Mouse (Mus musculus): Measurements from ENCODE around the gene Hmgn1.

Gene Hmgn1

DNA sequence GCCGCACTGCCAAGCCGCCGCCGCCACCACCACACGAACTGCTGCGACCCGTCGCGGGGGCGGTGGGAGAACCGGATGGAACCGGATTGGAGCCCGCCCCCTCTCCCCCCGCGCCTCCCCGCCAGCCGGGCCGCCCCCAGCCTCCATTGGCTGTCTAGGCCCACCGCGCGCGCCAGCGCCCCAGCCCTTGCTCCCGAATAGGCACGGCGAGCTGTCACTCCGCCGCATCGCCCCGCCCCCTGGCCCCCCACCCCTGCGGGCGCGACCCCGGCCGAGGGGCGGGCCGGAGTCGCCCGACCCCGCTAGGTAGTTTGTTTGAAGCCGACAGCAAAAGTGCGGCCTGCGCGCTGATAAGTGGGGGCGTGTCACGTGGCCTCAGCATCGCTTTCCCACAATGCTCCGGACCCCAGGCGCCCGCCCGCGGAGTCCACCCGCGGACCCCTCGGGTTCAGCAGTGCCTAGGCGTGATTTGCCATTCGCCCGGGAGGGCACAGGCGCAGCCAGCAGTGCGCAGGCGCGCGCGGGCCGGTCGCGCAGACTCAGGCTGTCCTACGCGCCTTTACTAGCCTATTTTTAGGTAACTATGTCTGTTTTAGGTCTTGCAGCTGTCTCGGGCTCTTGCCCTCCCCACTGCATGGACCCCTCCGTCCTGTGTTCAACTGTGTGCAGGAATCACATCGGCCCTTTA lies at the start of gene Hmgn1:
TSS of gene Hmgn1 (minus strand) at position 73 of the 688 bp plus-strand sequence.
- in situ Hi-C loops (cut with MboI, MseI) = no loop called here

GRCm38 (mm10) chr16:96175399-96175798 lies 47.9 kb upstream of the Hmgn1 start:
- in situ Hi-C loops (cut with MboI, MseI) = no loop called here

DNA sequence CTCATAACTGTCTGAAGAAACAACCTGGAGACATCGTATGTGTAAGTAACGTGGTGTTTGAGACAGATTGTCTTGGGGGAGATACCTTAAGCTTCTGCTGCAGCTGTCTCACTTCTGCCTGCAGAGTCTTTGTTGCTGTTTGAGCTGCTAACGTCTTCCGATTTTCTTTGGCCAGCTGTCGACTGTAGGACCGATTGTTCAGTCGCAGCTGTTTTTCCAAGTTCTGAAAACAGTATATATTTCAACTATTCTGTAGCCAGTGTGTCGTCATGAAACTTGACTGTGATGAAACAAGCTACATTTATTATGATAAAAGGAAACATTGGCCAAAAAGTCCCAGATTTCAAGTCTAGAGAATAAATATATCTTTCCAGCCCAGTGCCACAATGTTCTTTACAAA lies 46.1 kb upstream of the Hmgn1 start:
- in situ Hi-C loops (cut with MboI, MseI) = no loop called here

- in situ Hi-C loops (cut with MboI, MseI) = no loop called here
Observed at GRCm38 (mm10) chr16:96168837-96169236, 41.3 kb upstream of the Hmgn1 start.

DNA sequence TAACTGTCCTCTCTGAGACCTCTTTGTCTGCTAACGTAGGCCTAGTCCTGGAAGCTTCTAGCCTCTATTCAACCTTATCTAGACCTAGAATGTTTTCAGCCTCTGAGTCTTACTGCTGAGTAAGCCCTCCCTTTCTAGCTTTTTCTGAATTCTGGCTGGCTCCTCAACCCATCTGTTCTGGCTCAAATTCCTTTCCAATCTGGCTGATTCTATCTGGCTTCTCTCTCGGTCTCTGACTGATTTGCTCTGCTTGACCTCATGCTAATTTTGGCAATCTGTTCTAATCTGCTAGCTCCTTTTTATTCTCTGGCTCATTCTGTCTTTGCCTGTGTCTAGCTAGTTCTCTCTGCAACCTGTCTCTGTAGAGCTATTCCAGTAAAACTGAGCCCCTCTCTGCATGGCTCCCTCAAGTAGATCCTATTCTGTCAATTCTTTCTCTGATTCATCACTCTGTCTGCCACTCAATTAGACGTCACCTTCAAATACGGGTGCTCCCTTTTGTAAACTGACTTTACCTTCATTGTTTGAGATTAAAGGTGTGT lies 38.3 kb upstream of the Hmgn1 start:
- in situ Hi-C loops (cut with MboI, MseI) = no loop called here

- in situ Hi-C loops (cut with MboI, MseI) = no loop called here
Observed at GRCm38 (mm10) chr16:96161336-96161735, 33.8 kb upstream of the Hmgn1 start.

DNA sequence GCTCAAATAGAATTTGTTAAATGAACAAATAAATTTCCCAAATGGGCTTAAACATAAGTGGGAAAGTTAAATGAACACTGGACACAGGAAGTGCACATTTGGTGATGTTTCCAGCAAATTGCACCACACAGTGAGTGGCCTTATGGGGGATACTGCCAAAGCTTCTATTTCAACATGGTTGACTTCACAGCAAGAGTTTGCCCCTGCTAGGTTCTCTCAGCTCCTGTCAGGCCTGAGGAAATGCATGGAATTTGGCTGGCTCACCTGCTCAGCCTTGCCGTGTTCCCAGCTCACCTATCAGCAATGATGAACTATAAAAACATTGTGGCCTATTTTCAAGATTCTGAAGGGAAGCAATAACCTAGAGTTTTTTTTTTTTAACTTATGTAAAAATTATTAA lies 33.4 kb upstream of the Hmgn1 start:
- in situ Hi-C loops (cut with MboI, MseI) = no loop called here

GRCm38 (mm10) chr16:96159794-96160346 lies 32.3 kb upstream of the Hmgn1 start:
- in situ Hi-C loops (cut with MboI, MseI) = no loop called here

DNA sequence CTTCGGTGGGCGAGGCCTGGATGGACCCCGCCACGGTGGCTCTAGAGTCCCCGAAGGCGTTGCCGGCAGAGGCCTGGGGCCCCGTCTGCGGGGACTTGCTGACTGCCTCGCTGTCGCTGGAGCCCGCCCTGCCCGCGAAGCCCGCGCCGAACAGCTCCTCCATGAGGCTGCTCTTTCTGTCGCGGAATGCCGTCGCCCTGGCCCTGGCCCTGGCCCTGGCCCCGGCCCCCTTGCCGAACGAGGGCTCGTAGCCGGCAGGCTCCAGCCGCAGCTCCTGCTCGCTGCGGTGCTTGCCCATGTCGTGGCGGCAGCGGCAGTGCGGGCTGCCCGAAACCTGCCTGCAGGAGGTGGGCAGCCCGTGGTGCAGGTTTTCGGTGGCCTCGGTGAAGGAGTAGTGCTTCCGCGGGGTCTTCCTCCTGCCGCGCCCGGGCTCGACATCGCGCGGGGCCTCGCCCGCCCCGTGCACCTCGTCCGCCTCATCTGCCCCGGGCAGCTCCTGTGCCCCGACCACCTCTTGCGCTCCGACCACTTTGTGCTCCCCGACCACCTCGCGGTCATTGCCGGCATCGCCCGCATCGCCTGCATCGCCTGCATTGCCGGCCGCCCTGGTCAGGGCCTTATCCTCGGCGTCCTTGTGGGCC lies 31.7 kb upstream of the Hmgn1 start:
- in situ Hi-C loops (cut with MboI, MseI) = no loop called here

DNA sequence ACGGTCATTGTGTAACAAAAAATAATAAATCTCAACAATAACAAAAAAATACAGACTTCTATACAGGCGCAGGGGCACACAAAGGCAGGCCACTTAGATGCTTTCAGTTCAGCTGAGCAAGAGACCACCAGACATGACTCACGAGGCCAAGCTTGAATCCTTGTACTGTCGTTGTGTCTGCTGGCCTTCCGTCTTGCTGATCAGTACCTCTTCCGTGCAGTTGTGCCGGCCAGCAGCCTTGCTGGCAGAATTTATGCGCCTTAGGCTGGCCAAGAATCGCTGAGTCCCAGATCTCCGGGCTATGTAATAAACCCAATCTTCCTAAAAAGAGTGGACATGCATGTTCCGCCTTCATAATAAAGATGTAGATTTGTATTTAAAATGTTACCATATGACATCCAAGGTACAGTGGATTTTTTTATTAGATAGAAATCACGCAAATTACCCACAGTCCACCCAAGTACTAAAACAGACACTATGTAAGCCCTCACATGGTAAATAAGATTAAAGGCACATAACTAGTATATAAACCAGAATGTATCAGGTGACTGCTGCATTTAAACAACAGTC lies 31.1 kb upstream of the Hmgn1 start:
- in situ Hi-C loops (cut with MboI, MseI) = no loop called here

DNA sequence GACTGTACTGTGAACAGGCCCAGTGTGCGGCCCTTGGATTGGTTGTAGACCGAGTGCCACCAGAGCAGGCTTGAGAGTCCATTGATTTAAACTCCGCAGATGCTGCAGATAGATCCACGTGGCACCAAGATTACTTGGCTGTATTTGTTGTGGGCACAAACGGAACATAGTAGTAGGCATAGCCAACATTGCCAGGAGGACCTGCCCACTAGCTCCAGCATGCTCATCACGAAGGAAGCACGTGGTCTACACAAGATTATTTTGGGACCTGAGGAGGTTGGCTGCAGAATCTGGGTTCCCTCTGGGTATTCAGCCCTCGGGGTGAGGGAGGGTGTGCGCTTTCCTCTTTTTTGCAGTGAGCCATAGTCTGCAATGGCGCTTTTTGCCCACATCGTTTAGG lies 29.6 kb upstream of the Hmgn1 start:
- in situ Hi-C loops (cut with MboI, MseI) = no loop called here

- in situ Hi-C loops (cut with MboI, MseI) = no loop called here
Observed at GRCm38 (mm10) chr16:96156019-96156418, 28.5 kb upstream of the Hmgn1 start.

- in situ Hi-C loops (cut with MboI, MseI) = no loop called here
Observed at GRCm38 (mm10) chr16:96154476-96154875, 26.9 kb upstream of the Hmgn1 start.

DNA sequence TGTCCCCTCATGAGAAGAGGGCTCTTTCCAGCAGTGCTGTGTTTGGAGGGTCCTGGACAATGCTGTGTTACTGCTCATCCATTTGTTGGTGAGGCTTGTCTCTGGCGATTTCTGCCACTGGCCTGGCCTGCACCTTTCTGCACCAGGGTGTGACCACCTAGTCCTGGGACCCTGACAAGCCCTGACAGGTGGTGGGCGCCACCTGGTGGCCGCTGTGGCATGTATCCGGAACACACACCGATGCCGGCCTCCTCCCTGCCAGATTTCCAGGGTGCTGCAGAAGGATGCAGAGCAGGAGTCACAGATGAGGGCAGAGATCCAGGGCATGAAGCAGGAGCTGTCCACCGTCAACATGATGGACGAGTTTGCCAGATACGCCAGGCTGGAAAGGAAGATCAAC lies 24.0 kb upstream of the Hmgn1 start:
- in situ Hi-C loops (cut with MboI, MseI) = no loop called here

- in situ Hi-C loops (cut with MboI, MseI) = no loop called here
Observed at GRCm38 (mm10) chr16:96150995-96151394, 23.5 kb upstream of the Hmgn1 start.

DNA sequence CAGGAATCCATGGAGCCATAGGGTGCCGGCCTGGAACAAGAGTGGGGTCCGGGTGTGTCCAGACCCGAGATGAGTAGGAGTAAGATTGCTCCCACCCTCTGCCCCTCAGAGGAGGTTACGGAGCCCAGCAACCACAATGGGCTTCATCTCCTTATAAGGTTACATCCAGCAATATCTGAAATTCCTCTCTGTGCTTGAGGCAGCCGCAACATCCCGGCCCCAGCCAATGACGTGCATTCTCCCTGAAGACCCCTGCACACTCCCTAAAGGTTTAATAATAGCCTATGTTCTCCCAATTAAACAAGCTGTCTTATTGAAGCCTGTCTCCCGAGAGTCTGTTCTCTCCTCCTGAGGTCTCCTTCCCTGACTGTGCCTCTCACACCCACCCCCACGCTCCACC lies 21.8 kb upstream of the Hmgn1 start:
- in situ Hi-C loops (cut with MboI, MseI) = loop anchor here (5.0 kb wide), 1 partner anchor 62 kb away; no protein-coding TSS in a partner anchor

GRCm38 (mm10) chr16:96148834-96149233 lies 21.3 kb upstream of the Hmgn1 start:
- in situ Hi-C loops (cut with MboI, MseI) = loop anchor here (5.0 kb wide), 1 partner anchor 62 kb away; no protein-coding TSS in a partner anchor

DNA sequence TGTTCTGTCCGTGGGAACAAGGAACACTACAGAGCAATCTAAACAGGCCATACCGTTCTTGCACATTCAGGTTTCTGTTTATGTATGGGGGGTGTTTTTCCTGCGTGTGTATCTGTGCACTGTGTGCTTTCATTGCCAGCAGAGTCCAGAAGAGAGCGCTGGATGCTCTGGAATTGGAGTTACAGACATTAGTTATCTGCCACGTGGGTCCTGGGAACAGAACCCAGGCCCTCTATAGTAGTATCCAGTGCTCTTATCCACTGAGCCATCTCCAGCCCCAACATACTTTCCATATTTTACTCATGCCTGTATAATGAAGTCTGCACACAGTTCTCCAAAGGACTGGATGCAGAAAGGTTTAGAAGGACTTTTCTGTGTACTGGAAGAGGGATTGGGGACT lies 18.3 kb upstream of the Hmgn1 start:
- in situ Hi-C loops (cut with MboI, MseI) = loop anchor here (5.0 kb wide), 1 partner anchor 59 kb away; no protein-coding TSS in a partner anchor

DNA sequence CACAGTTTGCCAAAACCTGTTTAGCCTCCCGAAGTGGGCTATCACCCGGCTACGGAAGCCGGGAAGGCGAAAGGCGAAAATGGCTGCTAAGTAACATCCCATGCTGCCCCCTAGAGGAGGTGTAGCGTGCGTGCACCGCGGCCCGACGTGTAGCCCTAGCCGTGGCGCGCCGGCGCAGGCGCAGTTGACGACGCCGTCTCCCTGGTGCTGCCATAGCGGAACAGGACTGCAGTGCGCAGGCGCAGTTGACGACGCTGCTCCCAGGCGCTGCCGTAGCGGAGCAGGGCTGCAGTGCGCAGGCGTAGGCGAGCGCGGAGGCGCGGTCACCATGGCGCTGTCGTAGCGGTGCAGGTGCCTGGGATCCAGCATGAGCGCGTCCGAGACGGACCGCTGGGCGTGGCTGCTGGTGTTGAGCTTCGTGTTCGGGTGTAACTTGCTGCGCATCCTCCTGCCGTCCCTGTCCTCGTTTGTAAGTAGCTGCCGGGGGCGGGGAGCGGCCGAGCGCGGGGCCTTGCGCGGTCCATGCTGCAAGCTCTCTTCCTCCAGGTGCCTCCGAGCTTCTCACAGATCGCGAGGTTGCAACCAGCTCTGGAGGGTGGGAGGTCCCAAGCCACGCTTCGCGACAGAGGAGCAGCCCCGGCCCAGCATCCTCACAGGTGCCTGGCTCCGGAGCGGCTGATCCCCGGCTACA lies 17.7 kb upstream of the Hmgn1 start, which contains the start of gene Wrb:
TSS of gene Wrb (plus strand) at position 298 of the 691 bp plus-strand sequence.
- in situ Hi-C loops (cut with MboI, MseI) = loop anchor here (5.0 kb wide), 1 partner anchor 58 kb away; no protein-coding TSS in a partner anchor

DNA sequence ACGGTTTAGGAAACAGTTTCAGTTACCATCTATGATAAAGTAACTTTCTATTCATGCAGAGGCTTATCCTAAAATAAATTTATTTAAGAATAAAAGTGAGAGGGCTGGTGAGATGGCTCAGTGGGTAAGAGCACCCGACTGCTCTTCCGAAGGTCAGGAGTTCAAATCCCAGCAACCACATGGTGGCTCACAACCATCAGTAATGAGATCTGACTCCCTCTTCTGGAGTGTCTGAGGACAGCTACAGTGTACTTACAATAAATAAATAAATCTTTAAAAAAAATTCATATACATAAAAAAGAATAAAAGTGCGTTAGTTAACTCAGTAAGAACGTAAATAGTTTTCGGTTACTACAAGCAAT lies 17.2 kb upstream of the Hmgn1 start:
- in situ Hi-C loops (cut with MboI, MseI) = loop anchor here (5.0 kb wide), 1 partner anchor 57 kb away; no protein-coding TSS in a partner anchor

DNA sequence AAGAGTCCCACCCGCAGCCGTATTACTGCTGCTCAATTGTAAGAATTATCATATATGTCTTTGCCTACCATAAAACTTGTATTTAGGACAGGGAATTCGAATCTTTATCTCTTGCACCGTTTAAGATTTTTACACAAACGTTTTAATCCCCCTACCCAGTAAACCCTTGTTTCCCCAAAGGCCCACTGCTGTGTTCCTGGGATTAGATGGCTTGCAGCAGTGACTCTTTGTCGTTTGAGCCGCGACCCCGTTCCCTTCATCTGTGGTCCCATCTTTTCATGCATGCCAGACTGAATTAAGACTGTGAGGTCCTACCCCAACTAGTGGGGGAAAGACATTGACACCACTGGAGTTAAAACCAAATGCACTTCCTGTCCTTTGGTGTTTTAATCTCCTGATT lies 937 bp upstream of the Hmgn1 start:
- in situ Hi-C loops (cut with MboI, MseI) = no loop called here

- in situ Hi-C loops (cut with MboI, MseI) = no loop called here
Observed at GRCm38 (mm10) chr16:96127288-96127656, 257 bp downstream of the Hmgn1 start.

Measured in regulatory T cell (primary cell).